Mouse (Mus musculus) T-helper 1 cell (primary cell): ENCODE data around the gene Snx21.
"Not testable (repeated sequence)": the region's sequence is repeated elsewhere in the genome, so short reads cannot be mapped to it uniquely, and the experiment has no call there.

ENCODE experiments used
- in situ Hi-C: fragments of 300-600 bp; cut with MboI, MseI; formaldehyde crosslinking; loops from one replicate; pipeline ENCODE4 v1.15.1; 2025; ENCODE audit warnings: high pct_unique_total_duplicates

Gene Snx21

DNA sequence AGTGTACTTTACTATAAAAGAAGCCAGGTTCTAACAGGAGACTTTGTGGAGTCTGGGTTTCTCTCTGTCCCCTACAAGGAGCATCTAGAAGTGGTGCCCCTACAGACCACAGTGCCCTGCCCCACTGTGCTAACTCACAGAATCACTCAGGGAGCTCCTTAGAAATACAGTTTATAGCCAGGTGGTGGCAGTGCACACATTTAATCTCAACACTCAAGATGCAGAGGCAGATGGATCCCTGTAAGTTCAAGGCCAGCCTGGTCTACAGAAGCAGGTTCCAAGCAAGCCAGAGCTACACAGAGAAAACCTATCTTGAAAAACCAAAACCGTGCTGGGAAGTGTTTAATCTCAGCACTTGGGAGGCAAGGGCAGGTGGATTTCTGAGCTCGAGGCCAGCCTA is 8.1 kb downstream of the Snx21 start:
- in situ Hi-C loops, result no loop called here

DNA sequence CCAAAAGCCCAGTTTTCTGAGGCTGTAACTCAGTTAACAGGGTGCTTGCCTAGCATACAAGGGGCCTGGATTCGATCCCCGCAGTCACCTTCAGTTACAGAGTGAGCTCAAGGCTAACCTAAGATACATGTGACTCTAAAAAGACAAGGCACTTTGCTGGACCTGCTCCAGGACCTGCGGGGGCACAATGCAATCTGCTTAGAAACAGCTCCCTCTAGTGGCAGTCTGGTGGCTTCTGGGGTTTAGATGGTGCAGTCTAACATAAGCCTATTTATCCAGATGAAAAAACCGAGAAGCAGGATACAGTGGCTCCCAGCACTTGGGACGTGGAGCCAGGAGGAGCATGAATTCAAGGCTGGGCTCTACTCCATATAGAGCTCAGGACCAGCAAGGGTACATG is 8.7 kb downstream of the Snx21 start:
- in situ Hi-C loops, result no loop called here

DNA sequence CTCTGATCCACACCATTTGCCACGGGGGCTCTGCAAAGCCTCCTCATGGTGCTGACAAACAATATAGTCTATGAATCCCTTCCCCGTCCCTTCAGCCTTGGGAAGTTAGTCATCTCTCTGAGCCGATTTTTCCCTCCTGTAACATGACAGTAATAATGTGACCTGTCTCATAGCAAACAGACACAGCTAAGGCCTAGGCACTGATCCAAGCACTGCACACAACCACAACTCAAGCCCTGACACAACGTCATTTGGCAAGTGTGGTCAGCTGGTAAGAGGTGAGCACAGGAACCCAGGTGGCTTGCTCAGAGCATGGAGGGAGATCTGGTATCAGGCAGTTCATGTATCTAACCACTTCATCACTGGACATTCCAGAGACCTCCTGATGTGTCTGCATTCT is 10.2 kb downstream of the Snx21 start:
- in situ Hi-C loops, result no loop called here

DNA sequence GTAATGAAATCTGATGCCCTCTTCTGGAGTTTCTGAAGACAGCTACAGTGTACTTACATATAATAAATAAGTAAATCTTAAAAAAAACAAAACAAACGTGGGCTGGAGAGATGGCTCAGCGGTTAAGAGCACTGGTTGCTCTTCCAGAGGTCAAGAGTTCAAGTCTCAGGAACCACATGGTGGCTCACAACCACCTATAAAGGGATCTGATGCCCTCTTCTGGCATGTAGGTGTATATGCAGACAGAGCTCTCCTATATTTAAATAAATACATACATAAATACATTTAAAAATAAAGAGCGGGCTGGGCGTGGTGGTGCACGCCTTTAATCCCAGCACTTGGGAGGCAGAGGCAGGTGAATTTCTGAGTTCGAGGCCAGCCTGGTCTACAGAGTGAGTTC is 12.9 kb downstream of the Snx21 start:
- in situ Hi-C loops, result not testable (repeated sequence)

DNA sequence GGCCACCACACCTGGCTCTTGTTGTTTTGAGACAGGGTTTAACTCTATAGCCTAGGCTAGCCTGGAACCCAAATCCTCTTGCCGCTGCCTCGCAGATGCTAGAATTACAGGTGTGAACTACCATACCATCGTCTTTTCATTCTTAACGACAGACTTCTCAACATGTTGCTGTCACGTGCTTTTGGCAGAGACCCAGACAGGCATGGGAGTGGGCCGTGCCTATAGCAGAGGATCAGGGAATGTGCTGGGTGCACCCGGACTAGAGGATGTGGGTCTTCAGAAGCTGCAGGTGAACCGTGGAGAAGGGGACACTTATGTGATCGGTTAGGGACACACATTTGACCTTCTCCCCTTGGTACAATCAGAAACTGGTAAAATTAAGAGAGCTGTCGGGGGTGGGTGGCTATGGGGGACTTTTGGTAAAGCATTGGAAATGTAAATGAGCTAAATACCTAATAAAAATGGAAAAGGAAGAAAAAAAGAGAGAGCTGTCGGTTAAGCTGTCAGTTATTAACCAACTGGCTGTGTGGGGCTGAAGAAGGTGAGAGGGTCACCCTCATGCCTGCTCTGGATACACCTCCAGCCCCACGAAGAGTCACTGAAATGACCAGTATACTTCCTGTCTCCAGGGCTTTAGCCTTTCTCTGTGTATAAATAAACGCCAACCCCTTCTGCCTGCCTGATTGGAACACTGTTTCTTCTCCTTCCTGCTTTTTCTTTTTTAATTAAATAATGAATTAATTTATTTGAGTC is 14.8 kb downstream of the Snx21 start:
- in situ Hi-C loops, result no loop called here

DNA sequence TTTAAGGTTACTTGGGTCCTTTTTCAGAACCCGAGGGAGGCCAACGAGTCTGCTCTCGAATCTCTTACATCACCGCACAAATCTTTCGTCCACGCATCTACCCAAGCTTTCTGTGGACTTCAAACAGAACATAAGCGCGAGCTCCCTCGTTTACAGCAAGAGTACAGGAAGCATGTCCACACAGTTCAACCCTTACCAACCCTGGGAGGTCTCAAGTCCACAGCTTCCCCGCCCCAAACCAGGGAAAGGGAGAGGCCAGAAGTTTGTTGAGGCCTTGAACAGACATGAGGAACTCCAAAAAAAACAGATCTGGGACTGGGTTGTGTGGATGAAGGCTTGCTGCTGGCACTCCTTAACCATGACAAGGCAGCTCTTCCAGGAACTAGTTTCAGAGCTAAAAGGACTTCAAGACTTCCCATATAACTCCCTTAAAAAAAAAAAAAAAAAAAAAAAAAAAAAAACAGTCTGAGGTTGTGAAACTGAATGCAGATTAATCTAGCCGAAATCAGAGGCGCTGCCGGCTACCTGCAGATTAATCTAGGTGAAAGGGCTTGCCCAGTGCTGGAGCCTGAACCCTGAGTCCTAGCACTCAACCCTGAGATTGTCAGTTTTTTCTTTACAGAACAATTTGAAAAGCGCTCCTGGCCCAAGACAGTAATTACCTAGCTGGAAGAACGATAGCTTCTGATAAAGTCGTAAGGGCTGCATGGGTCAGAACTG is 17.7 kb downstream of the Snx21 start:
- in situ Hi-C loops, result no loop called here

DNA sequence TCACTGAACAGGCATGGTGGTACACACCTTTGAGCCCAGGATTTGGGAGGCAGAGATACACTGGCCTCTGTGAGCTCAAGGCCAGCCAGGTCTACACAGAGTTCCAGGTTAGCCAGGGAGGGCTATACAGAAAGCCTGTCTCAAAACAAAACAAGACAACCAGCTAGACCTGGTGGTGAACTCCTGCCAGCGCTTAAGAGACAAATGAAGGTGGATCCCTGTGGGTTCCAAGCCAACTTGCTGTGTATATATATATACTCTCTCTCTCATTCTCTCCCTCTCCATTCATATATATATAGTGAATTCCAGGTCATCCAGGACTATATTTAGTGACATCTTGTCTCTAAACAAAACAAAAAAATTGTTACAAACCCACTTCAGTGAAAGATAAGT is 18.3 kb downstream of the Snx21 start:
- in situ Hi-C loops, result no loop called here

DNA sequence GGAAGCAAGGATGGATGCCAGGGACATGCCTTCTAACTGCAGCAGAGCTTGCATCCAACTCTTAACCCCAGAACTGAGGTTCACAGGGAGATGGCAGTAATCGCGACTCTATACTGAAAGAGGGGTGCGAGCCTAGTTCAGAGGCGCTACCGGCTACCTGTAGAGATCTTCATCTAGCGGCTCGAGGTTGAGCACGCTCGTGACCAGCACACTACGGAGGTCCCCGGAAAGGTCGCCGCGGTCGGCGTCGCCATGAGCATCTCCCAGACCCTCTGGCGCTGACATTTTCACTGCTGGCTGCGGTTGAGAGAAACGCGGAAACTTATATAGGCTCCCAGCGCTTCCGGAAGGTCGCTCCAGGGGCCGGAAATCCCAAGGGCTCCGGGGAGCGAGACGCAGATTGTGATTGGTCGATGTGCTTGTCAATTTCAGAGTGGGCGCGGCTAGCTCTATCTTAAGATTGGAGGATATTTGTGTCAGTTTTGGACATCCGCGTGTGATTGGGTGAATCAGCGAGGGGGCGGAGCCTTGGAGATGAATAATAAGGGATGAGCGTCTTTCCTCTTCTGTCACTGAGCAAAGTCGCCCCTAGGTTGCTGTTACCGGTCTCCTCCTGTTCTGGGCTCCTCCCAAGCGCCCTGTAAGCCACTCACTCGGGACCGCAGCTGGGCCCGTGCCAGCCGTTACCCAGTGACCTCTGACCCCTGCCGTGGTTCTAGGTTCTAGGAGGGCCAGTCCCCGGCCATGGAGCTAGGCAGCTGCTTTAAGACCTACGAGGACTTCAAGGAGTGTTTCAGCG is 19.1 kb downstream of the Snx21 start, which contains the start of the genes Acot8 and Zswim3:
Gene Acot8, minus strand, starts transcription at position 350 of the 799 bp plus-strand sequence.
Gene Zswim3, plus strand, starts transcription at position 566 of the 799 bp plus-strand sequence.
- in situ Hi-C loops, result no loop called here

DNA sequence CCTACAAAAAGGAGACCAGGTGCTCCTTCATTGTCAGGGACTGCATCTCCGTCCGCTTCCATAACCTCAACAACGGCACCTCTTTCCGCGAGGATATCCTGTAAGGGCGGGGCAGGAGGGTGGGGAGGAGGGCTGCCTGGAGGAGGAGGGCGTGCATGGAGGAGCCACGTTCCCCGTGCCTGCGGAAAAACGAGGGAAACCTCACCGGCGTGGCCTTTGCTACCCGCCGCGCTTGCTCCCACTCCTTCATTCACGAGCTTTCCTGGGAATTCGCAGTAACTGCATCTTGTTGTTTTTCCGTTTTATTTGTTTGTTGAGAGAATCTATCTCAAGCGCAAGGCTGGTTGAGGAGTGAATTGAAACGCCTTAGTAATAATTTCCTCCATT is 19.7 kb downstream of the Snx21 start:
- in situ Hi-C loops, result no loop called here

DNA sequence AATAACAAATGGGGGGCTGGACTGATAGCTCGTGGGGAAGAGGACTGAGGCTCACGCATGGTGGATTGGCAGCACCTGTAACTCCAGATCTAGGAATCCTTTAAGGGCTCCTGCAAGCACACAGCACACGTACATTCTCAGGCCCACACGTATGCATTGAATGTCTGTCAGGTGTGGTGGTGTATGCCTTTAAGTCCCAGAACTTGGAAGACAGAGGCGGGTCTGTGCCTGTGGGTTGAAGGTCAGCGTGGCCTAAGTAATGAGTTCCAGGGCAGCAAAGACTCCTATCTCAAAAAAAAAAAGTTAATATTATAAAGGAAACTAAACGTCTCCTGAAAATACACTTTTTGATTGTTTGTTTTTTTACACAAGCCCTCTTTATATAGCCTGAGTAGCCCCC is 21.0 kb downstream of the Snx21 start:
- in situ Hi-C loops, result no loop called here

DNA sequence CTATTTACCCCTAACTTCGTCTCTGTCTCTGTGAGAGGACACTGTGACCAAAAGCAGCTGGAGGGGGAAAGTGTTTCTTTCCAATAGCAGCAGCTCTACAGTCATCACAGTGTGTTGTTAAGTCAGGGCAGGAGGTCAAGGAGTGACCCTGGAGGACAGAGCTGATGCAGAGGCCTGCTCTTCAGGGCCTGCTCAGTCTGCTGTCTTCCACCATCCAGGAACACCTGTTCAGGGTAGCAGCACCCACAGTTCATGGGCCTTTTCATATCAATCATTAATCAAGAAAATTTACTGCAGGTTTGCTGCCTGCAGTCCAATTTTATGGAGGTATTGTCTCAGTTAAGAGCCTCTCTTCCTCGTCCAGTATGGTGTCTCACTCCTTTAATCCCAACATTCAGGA is 27.9 kb downstream of the Snx21 start:
- in situ Hi-C loops, result no loop called here

DNA sequence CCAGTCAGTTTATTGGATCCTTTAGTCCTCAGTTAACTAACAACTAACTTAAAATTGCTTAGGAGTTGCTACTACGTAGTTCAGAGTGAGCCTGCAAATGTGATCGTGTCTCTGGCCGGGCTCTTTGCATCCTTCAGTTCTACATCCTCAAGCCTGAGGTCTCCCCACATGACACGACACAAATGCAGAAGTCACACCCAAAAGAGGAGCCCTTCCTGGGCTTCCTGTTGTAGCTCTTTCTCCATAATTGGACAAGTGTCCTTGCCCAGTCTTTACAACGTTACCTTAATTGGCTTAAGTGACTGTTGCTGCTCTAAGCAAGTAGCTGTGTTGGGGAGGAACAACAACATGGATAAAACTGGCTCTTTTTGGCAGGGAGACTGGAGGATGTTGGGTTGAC is 29.7 kb downstream of the Snx21 start:
- in situ Hi-C loops, result no loop called here

DNA sequence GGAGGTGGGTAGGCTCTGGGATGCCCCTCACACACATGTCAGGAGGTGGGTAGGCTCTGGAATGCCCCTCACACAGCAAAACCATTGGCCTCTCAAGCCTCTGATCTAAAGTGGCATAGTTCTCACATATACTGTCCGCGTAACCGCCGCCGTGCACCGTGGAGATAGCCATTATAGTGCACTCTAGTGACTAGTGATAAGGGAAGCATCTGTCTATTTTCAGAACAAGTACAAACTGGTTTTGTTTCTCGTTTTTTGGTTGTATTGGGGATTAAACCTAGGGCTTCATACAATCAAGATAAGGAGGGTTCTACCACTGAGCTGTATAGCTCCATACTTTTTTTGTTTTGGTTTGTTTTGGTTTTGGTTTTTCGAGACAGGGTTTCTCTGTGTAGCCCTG is 30.2 kb downstream of the Snx21 start:
- in situ Hi-C loops, result no loop called here

DNA sequence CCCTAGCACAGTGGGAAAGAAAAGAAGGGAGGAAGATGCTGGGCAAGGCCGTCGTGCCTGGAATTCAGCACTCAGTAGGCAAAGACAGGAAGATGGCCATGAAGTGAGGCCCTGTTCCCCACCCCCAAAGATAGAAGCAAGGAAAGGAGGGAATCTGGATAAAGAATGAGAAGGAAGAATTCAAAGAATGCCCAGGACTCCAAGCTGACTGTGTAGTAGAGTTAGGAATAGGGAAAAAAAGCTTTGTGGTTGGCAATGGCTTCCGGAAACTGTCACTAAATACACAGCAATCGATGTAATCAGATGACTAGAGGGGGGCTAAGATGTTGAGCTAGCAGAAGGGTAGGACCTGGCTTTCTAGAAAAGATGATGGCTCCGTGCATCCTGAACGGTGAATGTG is 31.6 kb downstream of the Snx21 start:
- in situ Hi-C loops, result no loop called here

DNA sequence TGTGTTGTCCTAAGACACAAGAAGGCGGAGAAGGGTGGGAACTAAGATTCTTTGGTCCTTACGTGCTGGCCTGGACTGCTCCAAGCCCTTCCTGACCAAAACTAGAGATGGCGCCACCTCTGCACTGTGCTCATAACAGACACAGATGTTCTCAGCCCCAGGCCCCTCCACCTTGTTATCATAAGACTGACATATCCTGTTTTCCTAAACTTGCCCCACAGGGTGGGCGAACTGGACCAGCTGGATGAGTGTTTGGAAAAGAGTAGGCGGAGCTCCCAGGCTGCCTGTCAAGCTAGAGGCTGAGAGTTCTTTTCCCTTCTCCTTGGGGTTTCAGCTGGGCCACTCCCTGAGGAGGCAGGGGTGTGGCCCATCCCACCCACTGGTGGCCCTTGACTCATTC is 32.1 kb downstream of the Snx21 start:
- in situ Hi-C loops, result no loop called here

DNA sequence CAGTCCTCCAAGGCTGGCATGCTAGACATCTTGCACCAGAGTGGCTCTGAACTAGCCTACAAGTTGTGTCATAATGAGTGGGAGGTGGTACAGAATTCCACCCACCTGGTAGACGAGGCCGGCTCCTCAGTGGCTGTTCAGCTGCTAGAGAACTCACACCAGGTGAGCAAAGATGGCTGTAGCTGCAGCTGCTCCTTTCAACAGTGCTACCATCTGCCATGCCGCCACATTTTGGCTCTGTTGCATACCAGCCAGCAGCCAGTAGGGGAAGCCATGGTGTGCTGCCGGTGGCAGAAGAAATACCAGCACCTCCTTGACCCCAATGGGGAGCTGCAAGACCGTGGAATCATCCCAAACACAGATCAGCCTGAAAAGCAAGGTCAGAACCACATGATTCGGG is 35.4 kb downstream of the Snx21 start:
- in situ Hi-C loops, result no loop called here

DNA sequence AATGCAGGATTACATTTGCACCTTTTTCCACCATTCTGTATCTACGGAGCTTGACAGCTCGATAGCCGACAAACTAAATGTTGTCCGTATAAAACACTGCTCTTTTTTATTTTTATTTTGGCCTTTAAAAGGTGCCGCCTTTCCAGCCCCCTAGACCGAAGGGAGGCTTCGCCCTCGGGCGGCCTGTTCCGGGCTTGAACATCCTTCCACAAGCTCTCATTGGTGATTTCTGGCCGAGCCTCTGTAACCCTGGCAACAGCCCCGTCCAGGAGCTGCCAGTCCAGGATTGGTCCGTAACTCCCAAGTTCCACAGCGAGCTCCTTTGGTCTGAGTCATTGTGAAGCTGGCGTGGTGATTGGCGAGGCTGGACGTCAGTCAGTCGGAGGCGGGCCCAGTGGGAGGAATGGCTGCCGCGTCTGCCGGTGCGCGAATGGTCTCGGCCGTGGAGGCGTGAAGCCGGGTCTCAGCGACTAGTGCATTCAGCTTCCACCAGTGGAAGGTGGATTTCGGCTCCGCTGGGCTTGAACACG is 37.1 kb downstream of the Snx21 start, which contains the start of gene Zswim1:
Gene Zswim1, plus strand, starts transcription at position 51 of the 530 bp plus-strand sequence.
- in situ Hi-C loops, result no loop called here

DNA sequence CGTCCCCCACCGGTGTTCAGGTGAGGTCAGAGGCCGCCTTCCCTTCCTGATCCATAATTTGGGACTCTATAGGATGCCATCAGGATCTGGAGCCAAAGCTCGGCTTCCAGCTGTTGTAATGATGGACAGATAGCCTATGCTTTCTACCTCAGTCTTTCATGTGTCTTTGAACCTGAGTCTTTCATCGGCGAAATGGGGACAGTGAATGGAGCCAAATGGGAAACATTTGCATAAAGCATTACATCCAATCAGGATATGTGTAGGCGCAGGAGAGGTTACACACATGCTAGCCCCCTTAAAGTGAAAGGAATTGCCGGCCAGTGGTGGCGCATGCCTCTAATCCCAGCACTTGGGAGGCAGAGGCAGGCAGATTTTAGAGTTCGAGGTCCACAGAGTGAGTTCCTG is 37.6 kb downstream of the Snx21 start:
- in situ Hi-C loops, result no loop called here

DNA sequence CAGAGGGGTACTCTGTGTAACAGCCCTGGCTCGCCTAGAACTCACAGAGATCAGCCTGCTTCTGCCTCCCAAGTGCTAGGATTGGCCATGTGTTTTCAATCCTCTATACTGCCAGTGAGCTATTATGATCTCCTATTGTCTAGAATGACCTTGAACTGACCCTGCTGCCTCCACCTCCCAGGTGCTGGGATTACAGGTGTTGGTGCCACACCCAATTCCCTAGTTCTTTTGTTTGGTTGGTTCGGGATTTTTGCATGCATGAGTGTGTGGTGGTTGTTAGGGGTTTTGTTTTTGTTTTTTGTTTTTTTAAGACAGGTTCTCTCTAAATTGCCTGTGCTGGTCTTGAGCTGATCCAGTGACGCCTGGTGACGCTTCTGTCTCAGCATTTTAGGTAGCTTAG is 38.3 kb downstream of the Snx21 start:
- in situ Hi-C loops, result no loop called here

DNA sequence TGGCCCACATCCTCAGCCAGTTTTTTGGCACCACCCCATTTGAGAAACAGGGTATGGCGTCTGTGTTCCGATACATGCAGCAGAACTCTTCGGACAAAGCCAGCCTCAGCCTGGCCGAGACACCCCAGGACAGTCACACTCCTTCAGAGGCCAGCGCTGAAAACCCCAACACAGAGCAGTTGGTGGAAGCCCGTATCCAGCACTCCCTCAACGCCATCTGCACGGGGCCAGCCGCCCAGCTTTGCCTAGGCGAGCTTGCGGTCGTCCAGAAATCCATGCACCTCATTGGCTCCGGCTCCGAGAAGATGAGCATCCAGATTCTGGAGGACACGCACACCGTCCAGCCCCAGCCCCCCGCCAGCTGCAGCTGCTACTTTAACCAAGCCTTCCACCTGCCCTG is 39.9 kb downstream of the Snx21 start:
- in situ Hi-C loops, result no loop called here

DNA sequence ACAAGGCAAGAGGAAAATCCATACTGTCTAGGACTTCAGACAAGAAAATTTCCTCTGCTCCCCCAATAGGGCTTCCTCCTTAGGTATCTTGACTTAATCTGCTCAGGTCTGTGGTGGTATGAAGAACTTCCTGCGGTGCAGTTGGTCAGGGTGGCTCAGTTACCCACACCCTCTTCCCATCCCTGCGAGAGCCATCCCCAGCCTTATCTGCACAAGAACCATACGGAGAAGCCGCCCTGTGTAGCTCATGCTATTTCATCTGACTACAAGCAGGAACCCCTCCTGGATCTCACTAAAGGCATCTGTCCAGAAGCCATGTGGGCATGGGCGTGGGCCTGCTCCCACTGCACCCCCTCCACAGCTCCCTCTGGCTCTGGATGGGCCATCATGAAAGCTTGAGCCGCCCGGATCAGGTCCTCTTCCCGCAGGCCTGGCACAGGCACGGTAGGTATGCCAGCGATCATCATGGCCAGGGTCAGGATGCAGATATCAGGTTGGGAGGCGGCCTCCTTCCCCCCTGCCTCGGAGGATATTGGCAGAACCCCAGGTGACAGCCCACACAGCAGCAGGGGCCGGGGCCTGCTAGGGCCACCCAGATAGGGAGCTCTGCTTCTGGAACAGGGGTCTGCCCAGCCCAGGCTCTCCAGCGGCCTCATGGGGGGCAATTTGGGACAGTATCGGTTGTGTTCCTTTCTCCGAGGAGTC is 41.7 kb downstream of the Snx21 start:
- in situ Hi-C loops, result no loop called here

DNA sequence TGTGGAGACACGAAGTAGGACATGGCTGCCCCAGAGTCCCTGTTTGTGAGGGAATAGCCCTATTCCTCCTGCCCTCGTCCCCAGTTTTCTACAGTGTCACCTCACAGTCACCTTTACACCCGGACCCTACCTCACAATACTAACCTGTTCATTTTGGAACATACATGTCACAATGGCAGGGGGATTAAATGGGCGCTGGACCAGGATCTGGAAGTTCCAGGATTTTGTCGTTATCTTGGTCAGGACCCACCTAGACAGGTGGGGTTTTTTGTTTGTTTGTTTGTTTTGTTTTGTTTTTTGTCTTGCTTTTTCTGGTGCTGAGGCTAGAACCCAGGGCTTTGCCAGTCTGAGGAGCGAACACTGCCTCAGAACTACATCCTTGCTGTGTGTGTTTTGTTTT is 42.8 kb downstream of the Snx21 start, which contains the start of gene Spata25:
Gene Spata25, minus strand, starts transcription at position 101 of the 400 bp plus-strand sequence.
- in situ Hi-C loops, result no loop called here
